Comparison of ENCODE assay signal across 8 mouse cellular contexts in genomic region chr6:41761702-41762369, GRCm38 (mm10). TPM values are rescaled to one million over a fixed set of nuclear protein-coding genes. Genes with fewer than 3 reads are reported as not detected.
DNase-seq lines count a peak whose midpoint lies in the region; ATAC-seq and TF ChIP-seq lines count a peak whose summit lies in the region.
"Had no signal": no experiment of that assay in that cellular context is flagged by ENCODE, and none has a peak within 500 bp of the region (broad histone marks: within the 10 kb centered on the region; RNA-seq: fewer than 3 reads in every experiment).

No protein-coding gene starts in this region.

- no peak for ATAC-seq in heart, postnatal 0 days (ENCODE audit: insufficient read depth, low read depth)
- no peak for ATAC-seq in liver, embryonic 13.5 days (ENCODE audit: low read depth)
- ATAC-seq in neural tube, embryonic 14.5 days (ENCODE audit: low read depth) = peak; percentile 96

- H3K9ac ChIP-seq in heart, postnatal 0 days (replicated peaks; ENCODE audit: low read depth, low read length) = no peak overlapping the region
- no peak overlapping the region for H3K9ac ChIP-seq in liver, embryonic 13.5 days
- H3K9ac ChIP-seq in neural tube, embryonic 14.5 days (replicated peaks; ENCODE audit: low read depth, low read length) = no peak overlapping the region

- no peak overlapping the region for H3K27ac ChIP-seq in heart, postnatal 0 days (ENCODE audit: low read depth)
- no peak overlapping the region for H3K27ac ChIP-seq in liver, embryonic 13.5 days
- no peak overlapping the region for H3K27ac ChIP-seq in neural tube, embryonic 14.5 days (ENCODE audit: low read depth, low read length)

- DNase-seq in ES-CJ7 (ENCODE audit: low read depth, low spot score) = peak; percentile 75
- peak; percentile 27 to 47 for DNase-seq in adrenal gland, adult 18-20 months (ENCODE audit: low spot score in 2 of 2)
- DNase-seq in embryo, embryonic 10.5 days (ENCODE audit: low spot score) = peak; percentile 83
- peak; percentile 28 for DNase-seq in heart, postnatal 0 days (ENCODE audit: low spot score)
- peak; percentile 69 for DNase-seq in kidney, postnatal 10 days
- peak; percentile 31 for DNase-seq in liver, embryonic 13.5 days

- no peaks in the 10 kb centered on the region for H3K9me3 ChIP-seq in heart, postnatal 0 days (replicated peaks; ENCODE audit: control insufficient read depth, low read length)
- H3K9me3 ChIP-seq in liver, embryonic 13.5 days (replicated peaks) = no peaks in the 10 kb centered on the region
- H3K9me3 ChIP-seq in neural tube, embryonic 14.5 days (ENCODE audit: control insufficient read depth, low read length) = no peaks in the 10 kb centered on the region

- no peaks in the 10 kb centered on the region for H3K4me1 ChIP-seq in heart, postnatal 0 days (ENCODE audit: control insufficient read depth, insufficient read depth)
- H3K4me1 ChIP-seq in liver, embryonic 13.5 days (replicated peaks) = peaks cover 14% of the 10 kb centered on the region
- no peaks in the 10 kb centered on the region for H3K4me1 ChIP-seq in neural tube, embryonic 14.5 days (ENCODE audit: control insufficient read depth, insufficient read depth, low read length)

- no peak overlapping the region for H3K4me2 ChIP-seq in heart, postnatal 0 days (ENCODE audit: low read depth, low read length)
- no peak overlapping the region for H3K4me2 ChIP-seq in liver, embryonic 13.5 days
- no peak overlapping the region for H3K4me2 ChIP-seq in neural tube, embryonic 14.5 days (ENCODE audit: low read depth, low read length)

- TF ChIP-seq EP300 in heart, postnatal 0 days (IDR thresholded peaks at IDR 0.05; ENCODE audit: low read depth) = no peak

- peak; percentile 84 for TF ChIP-seq CTCF in heart, postnatal 0 days (IDR thresholded peaks at IDR 0.05; ENCODE audit: low read depth)

- H3K27me3 ChIP-seq in heart, postnatal 0 days (ENCODE audit: control insufficient read depth, insufficient read depth, low read length) = no peaks in the 10 kb centered on the region
- no peaks in the 10 kb centered on the region for H3K27me3 ChIP-seq in liver, embryonic 13.5 days
- H3K27me3 ChIP-seq in neural tube, embryonic 14.5 days (ENCODE audit: control insufficient read depth, insufficient read depth, low read length) = no peaks in the 10 kb centered on the region

- WGBS in heart, postnatal 0 days = 12% methylated on average over 1 of the region's 1 CpGs
- WGBS in liver, embryonic 13.5 days (ENCODE audit: insufficient replicate concordance) = 9% methylated on average over 1 of the region's 1 CpGs
- WGBS in neural tube, embryonic 14.5 days = 7% methylated on average over 1 of the region's 1 CpGs

- H3K4me3 ChIP-seq in heart, postnatal 0 days (ENCODE audit: low read depth, low read length) = no peak overlapping the region
- H3K4me3 ChIP-seq in liver, embryonic 13.5 days (replicated peaks) = no peak overlapping the region
- H3K4me3 ChIP-seq in neural tube, embryonic 14.5 days (ENCODE audit: low read depth, low read length) = no peak overlapping the region

- H3K36me3 ChIP-seq in heart, postnatal 0 days (replicated peaks; ENCODE audit: control insufficient read depth, insufficient read depth, low read length) = no peaks in the 10 kb centered on the region
- H3K36me3 ChIP-seq in liver, embryonic 13.5 days = no peaks in the 10 kb centered on the region
- no peaks in the 10 kb centered on the region for H3K36me3 ChIP-seq in neural tube, embryonic 14.5 days (ENCODE audit: control insufficient read depth, insufficient read depth, low read length)

RNA-seq across cellular contexts. Expression of gene Olfr459, which starts 13.1 kb away (rescaled TPM):
- not detected for total RNA-seq in adrenal gland, adult 18-20 months (2021)
- not detected in 2 replicates for total RNA-seq in heart, postnatal 0 days (2014; rRNA removed; ENCODE audit: low replicate concordance)
- polyA plus RNA-seq in heart, postnatal 0 days (2015; fragmentation: Nextera tagmentation; extraction: Ambion mirVana) = not detected in 2 replicates
- polyA plus RNA-seq in liver, embryonic 13.5 days (2015; fragmentation: Nextera tagmentation; extraction: Ambion mirVana) = not detected in 2 replicates
- polyA plus RNA-seq in neural tube, embryonic 14.5 days (2014; fragmentation: Nextera tagmentation; extraction: Ambion mirVana) = not detected in 2 replicates
- total RNA-seq: left cerebral cortex, adult 8-10 months had no signal

RNA-seq across cellular contexts. Expression of gene Kel, which starts 57.7 kb away (rescaled TPM):
- total RNA-seq in adrenal gland, adult 18-20 months (2021) = not detected
- total RNA-seq in heart, postnatal 0 days (2014; rRNA removed; ENCODE audit: low replicate concordance) = 0.12 and 2.1 TPM in 2 replicates
- 0.14 and 0.18 TPM in 2 replicates for polyA plus RNA-seq in heart, postnatal 0 days (2015; fragmentation: Nextera tagmentation; extraction: Ambion mirVana)
- polyA plus RNA-seq in liver, embryonic 13.5 days (2015; fragmentation: Nextera tagmentation; extraction: Ambion mirVana) = 237 and 259 TPM in 2 replicates
- 0.31 and 0.37 TPM in 2 replicates for polyA plus RNA-seq in neural tube, embryonic 14.5 days (2014; fragmentation: Nextera tagmentation; extraction: Ambion mirVana)
- total RNA-seq: left cerebral cortex, adult 8-10 months had no signal

Comparison
In these comparisons a context has a peak if more than half of its experiments do, and no peak if none do; other contexts are left out.
1. DNase-seq: peak in every context shown above with its lines; median percentile 83 in embryo, embryonic 10.5 days; 75 in ES-CJ7; 69 in kidney, postnatal 10 days; 37 in adrenal gland, adult 18-20 months; 31 in liver, embryonic 13.5 days; 28 in heart, postnatal 0 days.
2. RNA of gene Kel, which starts 57.7 kb away (polyA plus RNA-seq): 237 to 259 TPM in liver, embryonic 13.5 days; 0.31 to 0.37 TPM in neural tube, embryonic 14.5 days and 0.14 to 0.18 TPM in heart, postnatal 0 days; every median in the first group is over 100 times any median in the second.